Mouse (Mus musculus) activated CD4-positive, CD25-positive, alpha-beta regulatory T cell, adult 4 months (primary cell): ENCODE results near the gene Mycbpap. TPM values are rescaled to one million over a fixed set of nuclear protein-coding genes. Genes with fewer than 3 reads are reported as not detected.

ENCODE experiments used
- ATAC-seq: one replicate; pipeline ENCODE4 v1.8.0; 2017
- polyA plus RNA-seq, 2 experiments: library from polyadenylated mRNA; unstranded; fragments of 100-300 nt; shearing (Covaris generic); gene quantifications; one replicate each; pipeline ENCODE4 v1.2.1; 2017

Gene Mycbpap
- not detected for polyA plus RNA-seq

GRCm38 (mm10) chr11:94521219-94521843 is at the start of gene Mycbpap:
TSS of gene Mycbpap (minus strand) at chr11:94521742.
- ATAC-seq = no peak

- no peak for ATAC-seq
Observed at GRCm38 (mm10) chr11:94570612-94571011, 49.1 kb upstream of the Mycbpap start.

GRCm38 (mm10) chr11:94567326-94567725 is 45.8 kb upstream of the Mycbpap start:
- ATAC-seq = no peak

DNA sequence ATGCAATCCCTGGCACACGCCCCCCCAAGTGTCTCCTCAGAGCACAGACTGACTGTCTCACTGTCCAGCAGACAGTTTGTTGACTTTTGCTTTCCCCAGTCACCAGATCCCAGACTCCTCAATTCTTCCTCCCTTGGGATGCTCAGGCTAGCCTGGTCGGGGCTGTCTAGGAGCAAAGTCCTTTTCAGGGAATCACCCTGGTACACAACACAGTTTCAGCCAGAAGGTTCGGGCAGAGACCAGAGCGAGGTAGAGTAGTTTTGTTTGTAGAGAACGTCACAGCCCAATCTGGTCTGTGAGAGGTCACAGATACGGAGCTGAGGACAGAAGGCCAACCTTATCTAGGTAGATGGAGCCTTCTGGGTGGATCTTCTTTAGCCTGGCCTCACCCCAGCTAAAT is 45.0 kb upstream of the Mycbpap start:
- ATAC-seq = no peak

DNA sequence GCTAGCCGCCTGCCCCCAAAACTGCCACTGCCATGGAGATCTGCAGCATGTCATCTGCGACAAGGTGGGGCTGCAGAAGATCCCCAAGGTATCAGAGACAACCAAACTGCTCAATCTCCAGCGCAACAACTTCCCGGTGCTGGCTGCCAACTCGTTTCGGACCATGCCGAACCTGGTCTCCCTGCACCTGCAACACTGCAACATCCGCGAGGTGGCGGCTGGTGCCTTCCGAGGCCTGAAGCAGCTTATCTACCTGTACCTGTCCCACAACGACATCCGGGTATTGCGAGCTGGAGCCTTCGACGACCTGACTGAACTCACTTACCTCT is 43.6 kb upstream of the Mycbpap start:
- peak; percentile 46 for ATAC-seq

GRCm38 (mm10) chr11:94564437-94565150 is 43.1 kb upstream of the Mycbpap start, which contains the start of gene Chad:
TSS of gene Chad (plus strand) at chr11:94565047.
- ATAC-seq = peak; percentile 63

- ATAC-seq = no peak
Observed at GRCm38 (mm10) chr11:94563821-94564220, 42.3 kb upstream of the Mycbpap start.

- ATAC-seq = no peak
Observed at GRCm38 (mm10) chr11:94563383-94563782, 41.8 kb upstream of the Mycbpap start.

GRCm38 (mm10) chr11:94558226-94558625 is 36.7 kb upstream of the Mycbpap start:
- ATAC-seq = no peak

DNA sequence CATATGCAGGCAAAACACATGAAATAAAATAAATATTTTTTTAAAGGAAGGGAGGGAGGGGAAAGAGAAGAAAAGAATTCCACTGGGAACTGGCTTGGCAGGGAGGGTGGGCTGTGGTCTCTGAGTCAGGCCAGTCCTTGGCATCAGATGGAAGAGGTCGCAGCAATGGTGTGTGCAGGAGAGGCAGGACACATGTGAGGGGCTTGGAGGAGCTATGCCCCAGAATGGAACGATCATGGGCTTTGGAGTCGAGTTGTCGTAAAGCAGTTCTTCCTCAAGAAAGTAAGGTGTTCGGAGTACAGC is 28.9 kb upstream of the Mycbpap start:
- no peak for ATAC-seq

- ATAC-seq = no peak
Observed at GRCm38 (mm10) chr11:94549691-94550441, 28.3 kb upstream of the Mycbpap start.

DNA sequence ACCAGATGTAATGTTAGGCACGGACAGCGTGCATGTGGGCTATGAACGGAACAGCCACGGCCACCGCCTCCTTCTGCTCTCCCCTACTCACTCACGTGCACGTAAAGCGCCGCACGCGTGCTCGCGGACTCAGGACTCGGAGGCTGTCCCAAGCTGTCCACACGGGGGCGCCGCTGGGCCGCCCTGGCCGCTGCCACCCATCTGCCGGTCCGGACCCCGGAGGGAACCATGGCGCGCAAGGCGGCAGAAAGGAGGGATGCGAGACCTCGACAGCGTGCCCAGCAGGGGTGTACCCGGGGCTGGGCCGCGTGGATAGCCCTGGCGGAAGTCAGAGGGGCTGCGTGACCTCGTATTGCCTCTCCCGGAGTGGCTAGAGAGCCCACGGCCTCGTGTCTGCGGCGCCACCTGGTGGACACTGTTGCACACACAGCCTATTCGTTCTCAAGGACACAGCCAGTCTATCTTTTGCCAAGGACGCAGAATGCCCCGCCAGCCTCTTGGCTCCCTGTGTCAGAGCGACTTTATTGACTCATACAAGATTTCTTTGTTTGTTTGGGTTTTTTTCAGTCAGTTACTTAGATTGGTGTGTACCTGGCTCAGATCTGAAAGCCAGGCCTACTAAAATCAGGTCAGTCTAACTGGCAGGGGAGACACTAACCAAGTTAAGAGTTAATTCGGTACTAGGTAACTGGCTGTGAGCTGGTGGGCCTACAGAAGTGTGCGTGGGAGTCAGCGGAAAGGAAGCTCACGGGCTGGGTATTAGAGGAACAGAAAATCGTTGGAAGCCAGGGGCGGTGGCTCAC is 27.5 kb upstream of the Mycbpap start, which contains the start of gene Rsad1:
TSS of gene Rsad1 (minus strand) at position 368 of the 803 bp plus-strand sequence.
- ATAC-seq = peak; percentile 87

DNA sequence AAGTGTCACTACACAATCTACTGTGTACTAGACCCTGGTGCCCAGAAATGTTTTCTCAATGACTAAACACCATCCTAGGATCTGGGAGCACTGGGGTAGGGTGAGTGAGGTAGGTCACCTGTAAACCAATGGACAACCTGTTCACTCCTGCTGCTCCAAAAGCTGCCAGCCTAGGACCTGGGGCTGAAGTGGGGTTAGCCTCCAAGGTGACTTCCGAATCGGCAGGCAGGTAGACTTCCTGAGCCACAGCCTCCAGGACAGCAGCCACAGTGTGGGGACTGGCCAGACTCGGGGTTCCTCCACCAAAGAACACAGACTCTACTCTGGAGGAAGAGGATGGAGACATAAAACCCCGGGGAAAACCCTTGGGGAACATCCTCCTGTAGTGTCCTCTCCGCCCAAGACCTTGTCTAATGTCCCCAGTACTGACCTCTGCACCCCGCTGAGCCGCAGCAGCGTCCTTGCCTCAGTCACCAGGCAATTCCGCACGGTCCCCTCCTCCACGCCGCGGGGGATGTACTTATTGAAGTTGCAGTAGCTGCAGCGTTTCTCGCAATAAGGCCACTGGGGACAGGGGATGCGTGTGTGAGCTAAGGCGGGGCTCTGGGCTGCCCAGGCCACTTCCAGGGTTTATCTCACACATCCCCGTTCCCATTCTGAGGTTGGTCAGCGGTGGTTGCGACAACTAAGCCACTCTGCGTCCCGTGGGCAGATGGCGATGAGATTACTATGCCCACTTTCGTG is 26.7 kb upstream of the Mycbpap start:
- ATAC-seq = peak; percentile 6

- no peak for ATAC-seq
Observed at GRCm38 (mm10) chr11:94547271-94547670, 25.7 kb upstream of the Mycbpap start.

- no peak for ATAC-seq
Observed at GRCm38 (mm10) chr11:94546381-94546780, 24.8 kb upstream of the Mycbpap start.

- ATAC-seq = no peak
Observed at GRCm38 (mm10) chr11:94544422-94544821, 22.9 kb upstream of the Mycbpap start.

DNA sequence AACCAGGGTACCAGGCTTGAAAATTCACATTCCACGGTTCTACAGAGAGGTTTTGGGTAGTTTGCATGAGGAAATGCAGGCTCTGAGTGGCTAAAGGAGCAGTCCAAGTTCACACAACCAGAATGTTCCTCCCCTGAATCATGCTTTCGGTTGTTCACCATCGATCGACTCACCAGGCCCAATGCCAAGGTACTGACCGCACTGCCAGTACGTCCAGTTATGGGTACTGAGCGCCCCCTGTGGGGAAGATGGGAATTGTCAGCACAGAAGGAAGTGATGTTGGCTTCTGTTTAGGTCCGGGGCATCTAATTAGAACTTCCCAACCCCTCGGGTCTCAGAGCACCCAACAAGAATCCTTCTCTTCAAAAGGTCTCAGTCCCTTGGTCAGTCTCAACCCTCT is 22.4 kb upstream of the Mycbpap start:
- no peak for ATAC-seq

DNA sequence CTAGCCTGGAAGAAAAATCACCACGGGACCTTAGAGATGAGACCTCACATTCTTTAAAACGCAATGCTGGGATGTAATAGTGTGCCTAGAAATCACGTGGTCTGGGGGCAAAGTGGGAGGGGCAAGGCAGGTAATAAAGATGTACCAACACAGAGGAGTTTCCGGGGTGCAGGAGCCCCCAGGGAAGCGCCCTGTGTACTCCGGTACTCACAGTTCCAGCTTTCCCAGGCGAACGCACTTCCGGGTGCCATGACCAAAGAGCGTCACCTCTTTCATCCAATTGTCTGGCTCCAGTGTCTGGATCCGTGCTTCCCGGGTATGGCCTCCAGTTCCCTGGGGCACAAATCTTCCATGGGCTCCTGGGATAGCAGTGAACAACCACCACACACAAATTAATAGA is 21.8 kb upstream of the Mycbpap start:
- ATAC-seq = no peak

- no peak for ATAC-seq
Observed at GRCm38 (mm10) chr11:94542400-94542799, 20.9 kb upstream of the Mycbpap start.

- ATAC-seq = no peak
Observed at GRCm38 (mm10) chr11:94539761-94540160, 18.2 kb upstream of the Mycbpap start.

GRCm38 (mm10) chr11:94538733-94539292 is 17.3 kb upstream of the Mycbpap start:
- ATAC-seq = no peak

GRCm38 (mm10) chr11:94533171-94533570 is 11.6 kb upstream of the Mycbpap start:
- no peak for ATAC-seq
